Mouse (Mus musculus): Measurements from ENCODE around the gene Krt32. TPM values are rescaled to one million over a fixed set of nuclear protein-coding genes. Genes with fewer than 3 reads are reported as not detected.

The Krt32 gene
- not detected in 2 replicates for polyA plus RNA-seq (2014; fragmentation: Nextera tagmentation; extraction: Ambion mirVana)

DNA sequence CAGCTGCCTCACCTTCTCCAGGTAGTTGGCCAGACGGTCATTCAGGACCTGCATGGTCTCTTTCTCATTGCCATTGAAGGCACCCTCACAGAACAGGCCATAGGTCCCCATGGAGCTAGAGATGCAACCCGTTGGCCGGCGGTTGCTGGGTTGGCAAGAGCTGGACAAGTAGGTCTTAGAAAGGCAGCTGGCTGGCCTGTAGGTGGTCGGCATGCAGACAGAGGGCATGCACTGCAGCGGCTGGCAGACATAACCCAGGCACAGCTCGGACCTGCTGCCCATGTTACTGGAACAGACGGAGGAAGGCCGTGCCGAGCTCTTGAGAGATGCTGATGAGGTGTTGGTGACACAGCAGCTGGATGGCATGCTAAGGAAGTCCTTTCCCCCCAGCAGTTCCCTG, at the start of gene Krt32:
Krt32 (minus strand) TSS at position 366 of the 400 bp plus-strand sequence.
- H3K36me3 ChIP-seq (ENCODE audit: control insufficient read depth, insufficient read depth, low read length) = no peaks in the 10 kb centered on the region
- H3K27me3 ChIP-seq (ENCODE audit: control insufficient read depth, insufficient read depth, low read length) = no peaks in the 10 kb centered on the region
- H3K27ac ChIP-seq (ENCODE audit: low read depth, low read length) = no peak within 1 kb of the TSS
- H3K9ac ChIP-seq (replicated peaks; ENCODE audit: low read depth, low read length) = no peak within 1 kb of the TSS
- 94% methylated on average over 10 of the region's 10 CpGs for WGBS
- H3K4me1 ChIP-seq (ENCODE audit: control insufficient read depth, insufficient read depth, low read length) = no peaks in the 10 kb centered on the region
- no peaks in the 10 kb centered on the region for H3K9me3 ChIP-seq (ENCODE audit: control insufficient read depth, low read length)
- H3K4me3 ChIP-seq (ENCODE audit: low read depth, low read length) = no peak within 1 kb of the TSS
- H3K4me2 ChIP-seq (ENCODE audit: low read depth, low read length) = no peak within 1 kb of the TSS
- ATAC-seq (ENCODE audit: low read depth) = no peak

DNA sequence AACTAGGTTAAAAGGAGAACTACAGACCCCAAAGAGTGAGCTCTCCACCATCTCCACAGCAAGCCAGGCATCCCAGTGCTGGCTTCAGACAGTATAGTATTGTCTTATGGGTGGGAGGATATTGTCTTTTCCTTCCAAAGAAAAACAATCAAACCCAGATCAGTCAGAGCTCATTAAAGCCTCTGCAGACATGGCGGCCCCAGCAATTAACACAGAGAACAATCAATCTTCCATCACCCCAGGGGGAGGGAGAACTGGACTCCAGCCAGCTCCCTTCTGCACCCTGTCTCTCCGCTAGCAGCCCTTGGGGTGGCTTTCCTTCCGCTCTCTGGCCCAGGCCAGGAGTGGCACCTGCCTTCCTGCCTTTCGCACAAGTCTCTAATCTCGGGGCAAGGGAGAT, 49.7 kb upstream of the Krt32 start:
- Histone ChIP-seq H3K27me3 (ENCODE audit: control insufficient read depth, insufficient read depth, low read length) (no peaks in the 10 kb centered on the region), H3K4me1 (ENCODE audit: control insufficient read depth, insufficient read depth, low read length) (peaks cover 6% of the 10 kb centered on the region), H3K4me3 (ENCODE audit: low read depth, low read length) (no peak overlapping the region), H3K9ac (replicated peaks; ENCODE audit: low read depth, low read length) (no peak overlapping the region), H3K4me2 (ENCODE audit: low read depth, low read length) (no peak overlapping the region), H3K36me3 (ENCODE audit: control insufficient read depth, insufficient read depth, low read length) (no peaks in the 10 kb centered on the region), H3K9me3 (ENCODE audit: control insufficient read depth, low read length) (no peaks in the 10 kb centered on the region), H3K27ac (ENCODE audit: low read depth, low read length) (no peak overlapping the region)
- no peak for ATAC-seq (ENCODE audit: low read depth)
- WGBS = 19% methylated on average over 5 of the region's 5 CpGs

DNA sequence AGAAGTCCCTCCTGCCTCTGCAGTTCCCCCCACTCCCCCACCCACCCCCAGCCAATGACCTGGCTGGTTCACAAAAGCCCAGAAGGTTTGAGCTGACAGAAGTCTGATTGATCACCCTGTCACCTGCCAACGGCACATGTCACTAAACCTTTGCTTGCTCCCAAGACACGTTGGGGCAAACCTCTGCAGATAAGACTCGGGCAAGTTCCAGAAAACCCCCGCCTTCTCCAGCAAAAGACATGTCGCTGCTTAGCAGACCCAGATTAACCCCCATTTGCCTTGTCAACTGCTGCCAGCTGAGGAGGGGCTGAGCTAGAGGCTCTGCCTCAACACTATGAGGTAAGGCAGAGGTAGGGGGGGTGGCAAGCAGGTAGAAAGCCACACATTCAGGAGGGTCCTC, 48.5 kb upstream of the Krt32 start:
- H3K4me3 ChIP-seq (ENCODE audit: low read depth, low read length) = no peak overlapping the region

DNA sequence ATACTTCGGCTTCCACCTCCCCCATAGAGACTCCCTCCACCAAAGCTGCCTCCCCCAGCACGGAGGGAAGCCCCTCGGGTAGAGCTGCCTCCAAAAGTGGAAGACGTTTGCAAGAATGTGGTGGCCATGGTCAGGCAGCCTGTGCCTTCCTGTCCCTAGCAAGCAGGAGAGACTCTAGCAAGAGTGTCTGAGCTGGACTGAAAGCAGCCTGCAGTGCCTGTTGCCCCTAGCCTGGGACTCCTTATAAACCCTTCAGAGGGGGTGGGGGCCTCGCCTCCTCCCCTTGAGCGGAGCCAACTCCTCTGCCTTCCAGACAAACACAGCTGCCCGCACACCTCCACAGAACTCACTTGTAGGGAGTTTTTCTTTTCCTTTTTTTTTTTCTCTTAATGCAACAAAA, 47.7 kb upstream of the Krt32 start, which contains the start of gene Krt15:
Krt15 (minus strand) TSS at position 198 of the 400 bp plus-strand sequence.
- Histone ChIP-seq H3K27ac (ENCODE audit: low read depth, low read length) (no peak within 1 kb of the TSS), H3K27me3 (ENCODE audit: control insufficient read depth, insufficient read depth, low read length) (no peaks in the 10 kb centered on the region), H3K4me1 (ENCODE audit: control insufficient read depth, insufficient read depth, low read length) (peaks cover 6% of the 10 kb centered on the region)

More for the DNA sequence above, 48.5 kb upstream of the Krt32 start:
- no peak for ATAC-seq (ENCODE audit: low read depth)
- H3K36me3 ChIP-seq (ENCODE audit: control insufficient read depth, insufficient read depth, low read length) = no peaks in the 10 kb centered on the region
- peaks cover 6% of the 10 kb centered on the region for H3K4me1 ChIP-seq (ENCODE audit: control insufficient read depth, insufficient read depth, low read length)
- no peaks in the 10 kb centered on the region for H3K27me3 ChIP-seq (ENCODE audit: control insufficient read depth, insufficient read depth, low read length)
- no peak overlapping the region for H3K4me2 ChIP-seq (ENCODE audit: low read depth, low read length)
- 40% methylated on average over 5 of the region's 5 CpGs for WGBS
- no peak overlapping the region for H3K27ac ChIP-seq (ENCODE audit: low read depth, low read length)
- H3K9me3 ChIP-seq (ENCODE audit: control insufficient read depth, low read length) = no peaks in the 10 kb centered on the region
- H3K9ac ChIP-seq (replicated peaks; ENCODE audit: low read depth, low read length) = no peak overlapping the region

DNA sequence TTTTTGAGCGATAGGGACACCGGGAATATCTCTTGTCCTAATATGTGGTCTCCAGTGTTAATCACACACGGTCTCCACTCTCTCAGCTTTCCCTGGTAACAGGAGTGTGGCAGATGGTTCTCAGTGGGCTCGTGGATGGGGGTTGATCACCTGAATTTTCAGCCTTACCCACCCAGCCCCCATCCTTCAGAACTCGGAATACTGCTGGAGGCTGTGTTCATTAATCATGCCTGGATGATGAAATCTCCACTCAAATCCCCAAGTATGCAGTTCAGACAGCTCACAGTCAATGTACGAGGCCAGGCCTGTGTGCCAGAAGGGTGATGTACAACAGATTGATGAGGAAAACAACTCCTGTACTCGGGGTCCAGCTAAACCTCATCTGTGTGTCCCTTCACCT, 36.9 kb upstream of the Krt32 start:
- Histone ChIP-seq H3K36me3 (ENCODE audit: control insufficient read depth, insufficient read depth, low read length) (no peaks in the 10 kb centered on the region), H3K27me3 (ENCODE audit: control insufficient read depth, insufficient read depth, low read length) (no peaks in the 10 kb centered on the region), H3K4me1 (ENCODE audit: control insufficient read depth, insufficient read depth, low read length) (no peaks in the 10 kb centered on the region), H3K9ac (replicated peaks; ENCODE audit: low read depth, low read length) (no peak overlapping the region), H3K4me2 (ENCODE audit: low read depth, low read length) (no peak overlapping the region), H3K27ac (ENCODE audit: low read depth, low read length) (no peak overlapping the region), H3K9me3 (ENCODE audit: control insufficient read depth, low read length) (no peaks in the 10 kb centered on the region), H3K4me3 (ENCODE audit: low read depth, low read length) (no peak overlapping the region)
- ATAC-seq (ENCODE audit: low read depth) = no peak
- 76% methylated on average over 7 of the region's 7 CpGs for WGBS

More for the DNA sequence above, 47.7 kb upstream of the Krt32 start, which contains the start of gene Krt15:
- 66% methylated on average over 7 of the region's 7 CpGs for WGBS
- no peak for ATAC-seq (ENCODE audit: low read depth)
- Histone ChIP-seq H3K9ac (replicated peaks; ENCODE audit: low read depth, low read length) (no peak within 1 kb of the TSS), H3K4me3 (ENCODE audit: low read depth, low read length) (no peak within 1 kb of the TSS), H3K36me3 (ENCODE audit: control insufficient read depth, insufficient read depth, low read length) (no peaks in the 10 kb centered on the region), H3K9me3 (ENCODE audit: control insufficient read depth, low read length) (no peaks in the 10 kb centered on the region), H3K4me2 (ENCODE audit: low read depth, low read length) (no peak within 1 kb of the TSS)

DNA sequence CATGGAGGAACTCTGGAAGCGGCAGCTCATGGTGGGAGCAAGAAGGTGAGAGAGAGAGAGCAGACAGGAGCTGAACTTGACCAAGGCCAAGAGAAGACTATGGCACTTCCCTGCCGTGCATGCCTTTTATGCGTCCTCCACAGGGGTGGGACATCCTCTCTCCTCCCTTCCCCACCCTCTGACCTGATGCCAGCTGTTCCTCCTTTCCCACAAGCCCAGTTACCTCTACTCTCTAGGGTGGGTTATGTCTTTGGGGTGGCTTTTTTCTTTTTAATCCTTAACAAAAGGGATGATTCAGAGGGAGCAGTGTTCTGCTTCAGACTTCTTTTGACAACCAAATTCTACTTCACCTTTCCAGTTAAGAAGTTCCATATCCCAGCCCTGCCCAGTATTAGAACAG, 33.4 kb upstream of the Krt32 start, which contains the start of gene Krt13:
Krt13 (minus strand) TSS at position 101 of the 400 bp plus-strand sequence.
- no peak for ATAC-seq (ENCODE audit: low read depth)
- no peak within 1 kb of the TSS for H3K4me2 ChIP-seq (ENCODE audit: low read depth, low read length)
- H3K27ac ChIP-seq (ENCODE audit: low read depth, low read length) = no peak within 1 kb of the TSS
- H3K4me3 ChIP-seq (ENCODE audit: low read depth, low read length) = no peak within 1 kb of the TSS
- H3K27me3 ChIP-seq (ENCODE audit: control insufficient read depth, insufficient read depth, low read length) = no peaks in the 10 kb centered on the region
- H3K36me3 ChIP-seq (ENCODE audit: control insufficient read depth, insufficient read depth, low read length) = no peaks in the 10 kb centered on the region
- H3K9me3 ChIP-seq (ENCODE audit: control insufficient read depth, low read length) = no peaks in the 10 kb centered on the region
- WGBS = 81% methylated on average over 3 of the region's 3 CpGs
- no peaks in the 10 kb centered on the region for H3K4me1 ChIP-seq (ENCODE audit: control insufficient read depth, insufficient read depth, low read length)
- H3K9ac ChIP-seq (replicated peaks; ENCODE audit: low read depth, low read length) = no peak within 1 kb of the TSS

DNA sequence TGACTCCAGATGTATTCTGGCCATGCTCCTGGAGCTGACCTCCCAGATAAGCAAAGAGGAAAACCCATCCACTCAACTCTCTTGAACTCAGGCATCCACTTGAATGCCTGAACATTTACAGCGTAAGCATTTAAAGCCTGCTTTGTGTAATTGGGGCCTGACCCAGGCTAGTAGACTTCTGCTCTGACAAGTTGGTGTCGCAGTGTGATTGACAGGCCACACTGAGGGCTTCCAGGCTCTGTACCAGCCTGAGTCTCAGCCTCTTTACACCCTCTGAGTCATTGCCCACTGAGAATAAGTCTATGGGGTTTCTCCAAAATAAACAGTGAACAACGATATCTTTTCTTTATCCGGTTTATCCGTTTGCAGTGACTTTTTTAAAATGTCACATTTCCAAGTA, 32.3 kb upstream of the Krt32 start:
- H3K4me3 ChIP-seq (ENCODE audit: low read depth, low read length) = no peak overlapping the region
- no peak overlapping the region for H3K4me2 ChIP-seq (ENCODE audit: low read depth, low read length)
- H3K4me1 ChIP-seq (ENCODE audit: control insufficient read depth, insufficient read depth, low read length) = no peaks in the 10 kb centered on the region
- no peaks in the 10 kb centered on the region for H3K9me3 ChIP-seq (ENCODE audit: control insufficient read depth, low read length)
- H3K27me3 ChIP-seq (ENCODE audit: control insufficient read depth, insufficient read depth, low read length) = no peaks in the 10 kb centered on the region
- 88% methylated on average over 5 of the region's 5 CpGs for WGBS
- H3K36me3 ChIP-seq (ENCODE audit: control insufficient read depth, insufficient read depth, low read length) = no peaks in the 10 kb centered on the region
- no peak for ATAC-seq (ENCODE audit: low read depth)
- H3K9ac ChIP-seq (replicated peaks; ENCODE audit: low read depth, low read length) = no peak overlapping the region
- H3K27ac ChIP-seq (ENCODE audit: low read depth, low read length) = no peak overlapping the region

DNA sequence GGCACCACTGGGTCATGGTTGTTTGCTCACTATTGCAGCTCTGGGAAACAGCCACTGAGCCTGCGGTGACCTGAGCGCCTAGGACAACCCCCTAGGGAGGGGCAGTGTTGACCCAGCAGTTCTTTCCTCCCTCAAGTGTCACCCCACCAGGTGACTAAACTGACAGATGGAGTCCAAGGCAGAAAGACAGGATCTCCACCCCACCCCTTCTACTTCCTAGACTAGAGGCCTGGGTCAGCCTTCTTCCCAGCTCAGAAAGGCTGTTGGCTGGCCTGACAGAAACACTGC, 25.7 kb upstream of the Krt32 start:
- Histone ChIP-seq H3K36me3 (ENCODE audit: control insufficient read depth, insufficient read depth, low read length) (no peaks in the 10 kb centered on the region), H3K27ac (ENCODE audit: low read depth, low read length) (no peak overlapping the region), H3K4me3 (ENCODE audit: low read depth, low read length) (no peak overlapping the region), H3K9ac (replicated peaks; ENCODE audit: low read depth, low read length) (no peak overlapping the region), H3K9me3 (ENCODE audit: control insufficient read depth, low read length) (no peaks in the 10 kb centered on the region), H3K4me1 (ENCODE audit: control insufficient read depth, insufficient read depth, low read length) (no peaks in the 10 kb centered on the region), H3K27me3 (ENCODE audit: control insufficient read depth, insufficient read depth, low read length) (no peaks in the 10 kb centered on the region), H3K4me2 (ENCODE audit: low read depth, low read length) (no peak overlapping the region)
- ATAC-seq (ENCODE audit: low read depth) = no peak
- 74% methylated on average over 2 of the region's 2 CpGs for WGBS

DNA sequence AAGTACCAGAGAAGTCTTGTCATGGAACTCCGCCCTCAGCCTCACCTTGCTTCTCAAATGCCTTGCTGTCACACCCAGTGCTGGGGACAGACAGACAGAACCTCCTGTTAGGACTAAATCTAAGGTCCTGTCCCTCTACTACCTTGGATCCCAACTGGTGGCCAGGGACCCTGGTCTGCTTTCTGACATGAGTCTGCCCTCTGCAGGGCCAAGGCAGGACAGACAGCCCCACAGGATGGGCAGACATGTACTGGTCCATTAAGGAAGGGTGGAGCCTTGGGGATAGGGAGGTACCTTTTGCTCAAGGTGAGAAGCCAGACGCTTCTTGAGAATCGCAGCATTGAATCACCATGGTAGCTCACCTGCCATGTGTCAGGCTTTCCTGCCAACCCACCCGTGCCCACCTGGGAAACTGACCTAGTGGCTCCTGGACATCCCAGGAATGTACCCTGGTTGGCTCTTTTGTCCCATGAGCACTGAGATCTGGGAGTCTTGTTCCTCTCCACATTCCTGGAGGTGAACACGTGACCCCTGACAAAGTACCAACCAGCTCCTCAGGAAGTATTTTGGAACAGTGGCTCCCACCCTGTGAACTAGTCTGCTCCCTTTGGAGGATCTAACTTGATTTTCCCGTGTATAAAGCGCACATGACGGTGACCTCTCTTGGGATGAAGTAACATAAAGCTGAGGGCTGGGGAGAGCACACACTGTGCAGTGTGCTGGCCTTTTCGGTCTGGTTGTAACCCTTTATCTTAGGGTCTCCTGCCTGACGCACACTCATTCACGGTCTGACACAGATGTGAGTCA, 25.1 kb upstream of the Krt32 start:
- H3K4me1 ChIP-seq (ENCODE audit: control insufficient read depth, insufficient read depth, low read length) = no peaks in the 10 kb centered on the region
- WGBS = 80% methylated on average over 11 of the region's 11 CpGs
- H3K27ac ChIP-seq (ENCODE audit: low read depth, low read length) = no peak overlapping the region
- H3K9ac ChIP-seq (replicated peaks; ENCODE audit: low read depth, low read length) = no peak overlapping the region
- H3K4me2 ChIP-seq (ENCODE audit: low read depth, low read length) = no peak overlapping the region
- no peaks in the 10 kb centered on the region for H3K27me3 ChIP-seq (ENCODE audit: control insufficient read depth, insufficient read depth, low read length)
- H3K9me3 ChIP-seq (ENCODE audit: control insufficient read depth, low read length) = no peaks in the 10 kb centered on the region
- no peaks in the 10 kb centered on the region for H3K36me3 ChIP-seq (ENCODE audit: control insufficient read depth, insufficient read depth, low read length)
- no peak for ATAC-seq (ENCODE audit: low read depth)
- no peak overlapping the region for H3K4me3 ChIP-seq (ENCODE audit: low read depth, low read length)

All from neural tube, embryonic 14.5 days (tissue).